Mouse (Mus musculus) R1 (cell line): ENCODE results near the gene Cadps.
A peak's percentile ranks its signal among the peaks of the same experiment; 100 is the strongest.

Experiments used
- DNase-seq: peaks from one replicate; pipeline ENCODE4 v3.0.0-alpha.2; 2018; ENCODE audit warnings: low read depth, low spot score

Gene Cadps

GRCm38 (mm10) chr14:12393271-12393861 lies 429.5 kb downstream of the Cadps start:
- DNase-seq = no peak

- peak; percentile 21 for DNase-seq
Observed at GRCm38 (mm10) chr14:12391167-12391566, 431.7 kb downstream of the Cadps start.

DNA sequence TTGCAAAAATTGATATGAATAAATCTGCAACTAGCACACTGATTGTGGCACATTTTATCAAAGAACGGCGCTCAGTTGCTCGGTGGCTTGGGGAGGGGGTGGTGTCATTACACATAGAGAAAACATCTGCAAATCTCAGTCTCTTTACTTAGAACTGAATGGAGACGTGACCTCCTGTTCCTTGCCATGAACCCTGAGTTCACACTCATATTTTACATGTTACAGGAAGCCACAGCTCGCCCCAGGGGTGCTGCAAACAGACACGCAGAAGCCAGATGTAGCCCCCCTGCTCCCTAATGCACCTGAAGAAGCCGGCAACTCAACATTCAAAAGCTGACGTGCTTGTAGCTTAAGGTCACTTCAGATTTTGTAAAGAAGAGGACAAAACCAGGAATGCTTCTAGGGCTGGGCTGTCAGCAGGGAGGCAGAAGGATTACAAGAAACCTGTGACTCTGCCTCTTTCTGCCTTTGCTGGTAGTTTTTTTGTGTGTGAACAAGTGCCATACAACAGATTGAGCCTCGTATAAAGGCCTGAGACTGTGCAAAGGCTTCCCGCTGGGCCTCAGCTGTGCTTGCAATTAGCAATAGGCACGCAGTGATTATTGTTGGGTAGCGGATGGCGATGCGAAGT lies 434.0 kb downstream of the Cadps start:
- DNase-seq = peak; percentile 91

DNA sequence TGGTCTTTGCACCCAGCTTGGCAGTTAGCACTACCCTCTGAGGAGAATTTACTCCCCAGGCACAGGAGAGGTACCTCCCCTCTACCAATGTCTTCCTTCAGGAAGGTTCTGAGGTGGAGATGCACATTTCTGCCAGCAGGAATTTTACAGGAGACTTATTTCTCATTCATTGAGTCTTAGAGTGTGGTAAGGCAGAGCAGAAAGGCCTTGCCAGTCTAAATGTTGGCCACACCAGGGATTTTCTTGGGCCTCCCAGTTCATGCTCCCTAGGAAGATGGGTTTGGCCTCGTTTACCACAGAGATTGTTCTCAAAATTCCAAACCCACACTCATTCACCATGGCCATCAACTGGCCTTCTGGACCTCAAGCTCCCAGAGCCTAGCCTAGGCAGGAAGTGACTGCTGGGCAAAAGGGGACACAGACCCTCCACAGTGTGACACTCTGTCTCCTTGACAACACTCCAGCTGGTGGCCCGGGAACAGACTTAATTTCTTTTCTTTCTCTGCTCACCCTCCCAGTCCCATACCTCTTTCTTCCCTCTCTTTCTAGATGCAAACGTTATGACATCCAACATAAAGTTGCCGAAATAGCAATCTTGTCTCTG lies 434.6 kb downstream of the Cadps start:
- DNase-seq = peak; percentile 16

DNA sequence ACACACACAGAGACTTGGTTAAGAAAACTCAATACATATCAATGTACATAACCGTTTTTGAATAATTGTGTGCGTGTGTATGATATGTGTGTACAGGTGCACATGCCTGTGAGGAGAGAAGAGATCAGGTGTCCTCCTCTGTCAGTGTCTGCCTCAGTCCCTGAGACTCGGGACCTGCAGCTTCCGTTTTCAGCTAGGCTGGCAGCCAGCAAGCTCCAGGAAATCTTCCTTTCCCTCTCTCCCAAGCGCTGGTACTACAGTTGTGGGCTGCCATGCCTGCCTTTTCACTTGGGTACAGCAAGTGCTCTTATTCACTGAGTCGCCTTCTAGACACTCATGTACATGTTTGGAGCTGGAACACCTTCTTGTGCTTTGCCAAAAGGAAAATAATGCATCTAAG lies 435.7 kb downstream of the Cadps start:
- no peak for DNase-seq

- no peak for DNase-seq
Observed at GRCm38 (mm10) chr14:12377883-12378282, 445.0 kb downstream of the Cadps start.

DNA sequence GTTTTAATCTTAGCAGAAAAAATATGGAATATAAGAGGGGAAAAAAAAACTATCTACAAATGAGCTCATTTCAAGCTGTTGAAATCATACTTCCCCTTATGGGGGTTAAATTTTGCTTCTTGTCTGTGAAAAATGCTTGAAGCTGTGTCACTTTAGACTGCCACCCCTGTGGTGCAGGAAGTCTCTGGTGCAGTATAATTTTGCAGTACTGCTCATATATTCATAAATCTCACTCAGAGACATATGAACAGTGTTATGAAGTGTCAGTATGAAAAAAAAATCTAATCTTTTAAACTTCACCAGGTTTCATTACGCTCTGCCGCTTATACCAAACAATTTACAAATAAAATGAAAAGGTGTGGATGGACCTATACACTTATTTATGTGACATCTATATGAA lies 445.6 kb downstream of the Cadps start:
- DNase-seq = no peak

GRCm38 (mm10) chr14:12375451-12375850 lies 447.4 kb downstream of the Cadps start:
- no peak for DNase-seq

DNA sequence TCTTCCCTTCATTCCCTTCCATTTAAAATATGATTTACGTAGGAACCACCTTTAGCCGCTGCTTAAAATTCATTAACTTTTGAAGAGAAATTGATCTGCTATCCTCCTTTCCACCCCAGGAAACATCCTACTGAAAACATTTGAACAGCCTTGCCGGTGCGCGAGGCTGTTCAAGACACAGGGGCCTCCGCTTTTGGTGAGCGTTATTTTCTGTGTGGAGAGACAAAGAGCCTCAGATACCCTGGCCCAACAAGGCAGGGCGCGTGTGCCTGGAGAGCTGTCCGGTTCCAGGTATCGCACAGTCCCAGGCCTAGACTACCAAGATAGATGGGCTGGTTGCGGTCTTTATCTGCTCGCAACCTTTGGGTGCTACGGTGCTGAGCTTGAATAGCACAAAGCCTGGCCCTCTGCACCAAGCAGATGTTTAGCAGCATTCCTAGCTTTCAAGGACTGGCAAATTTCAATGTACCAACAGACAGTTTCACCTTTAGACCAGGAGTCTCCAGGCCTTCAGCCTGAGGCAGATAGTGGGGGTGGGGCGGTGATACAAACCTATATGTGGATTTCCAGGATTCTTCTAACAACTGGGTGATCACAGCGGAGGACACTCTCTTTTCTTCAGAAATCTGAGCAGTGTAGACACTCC lies 472.5 kb downstream of the Cadps start:
- no peak for DNase-seq

DNA sequence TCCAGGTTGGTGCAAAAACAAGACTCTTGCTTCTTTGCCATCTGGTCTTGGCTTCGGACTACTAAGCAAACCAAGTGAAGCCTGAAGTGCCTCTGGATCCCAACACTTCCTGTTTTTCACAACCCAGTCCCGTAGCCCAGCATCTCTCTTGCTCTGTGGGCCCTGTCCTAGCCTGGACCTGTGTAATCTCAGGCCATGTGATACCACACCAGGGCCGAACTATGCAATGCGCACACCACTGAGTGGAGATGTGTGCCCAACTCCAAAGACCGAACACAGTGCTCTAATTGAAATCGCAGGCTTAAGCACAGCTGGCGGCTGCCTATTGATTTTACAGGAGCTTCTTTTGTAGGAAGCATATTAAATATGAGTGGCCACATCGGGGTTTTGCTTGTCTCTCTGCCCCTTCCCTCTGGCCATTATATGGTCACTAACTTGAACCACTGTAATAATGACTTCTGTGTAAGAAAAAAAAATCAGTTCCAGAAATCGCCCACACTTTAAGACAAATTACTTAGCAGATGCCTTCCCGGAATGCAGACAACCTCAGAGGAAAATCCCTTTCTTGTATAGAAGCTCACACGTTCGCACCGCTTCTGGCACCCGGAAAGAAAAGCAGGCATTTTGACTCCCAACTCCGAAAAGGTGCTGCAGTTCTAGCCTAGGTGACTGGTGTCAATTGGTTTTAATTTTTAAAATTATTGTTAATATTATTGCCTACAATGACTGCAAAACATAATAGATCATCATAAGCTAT lies 473.4 kb downstream of the Cadps start:
- no peak for DNase-seq

DNA sequence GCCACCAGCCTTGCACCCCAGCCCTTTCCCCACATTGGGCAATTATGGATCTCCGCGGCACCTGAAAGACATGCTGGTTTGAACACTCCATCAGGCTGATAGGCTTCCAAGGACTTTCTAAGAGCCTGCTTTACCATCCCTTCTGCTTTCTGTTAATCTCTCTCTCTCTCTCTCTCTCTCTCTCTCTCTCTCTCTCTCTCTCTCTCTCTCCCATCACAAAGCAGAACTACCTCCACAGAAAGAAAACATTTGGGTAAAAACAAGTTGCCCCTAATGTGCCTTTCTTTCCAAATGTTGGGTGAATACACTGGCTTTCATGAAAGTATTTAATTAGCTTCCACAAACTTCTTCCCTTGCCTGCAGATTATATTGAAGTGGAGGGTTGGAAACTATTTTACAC lies 474.8 kb downstream of the Cadps start, which contains the start of gene Fezf2:
Fezf2 (minus strand) TSS at position 101 of the 400 bp plus-strand sequence.
- no peak for DNase-seq

- DNase-seq = peak; percentile 25
Observed at GRCm38 (mm10) chr14:12346865-12347600, 475.8 kb downstream of the Cadps start.

DNA sequence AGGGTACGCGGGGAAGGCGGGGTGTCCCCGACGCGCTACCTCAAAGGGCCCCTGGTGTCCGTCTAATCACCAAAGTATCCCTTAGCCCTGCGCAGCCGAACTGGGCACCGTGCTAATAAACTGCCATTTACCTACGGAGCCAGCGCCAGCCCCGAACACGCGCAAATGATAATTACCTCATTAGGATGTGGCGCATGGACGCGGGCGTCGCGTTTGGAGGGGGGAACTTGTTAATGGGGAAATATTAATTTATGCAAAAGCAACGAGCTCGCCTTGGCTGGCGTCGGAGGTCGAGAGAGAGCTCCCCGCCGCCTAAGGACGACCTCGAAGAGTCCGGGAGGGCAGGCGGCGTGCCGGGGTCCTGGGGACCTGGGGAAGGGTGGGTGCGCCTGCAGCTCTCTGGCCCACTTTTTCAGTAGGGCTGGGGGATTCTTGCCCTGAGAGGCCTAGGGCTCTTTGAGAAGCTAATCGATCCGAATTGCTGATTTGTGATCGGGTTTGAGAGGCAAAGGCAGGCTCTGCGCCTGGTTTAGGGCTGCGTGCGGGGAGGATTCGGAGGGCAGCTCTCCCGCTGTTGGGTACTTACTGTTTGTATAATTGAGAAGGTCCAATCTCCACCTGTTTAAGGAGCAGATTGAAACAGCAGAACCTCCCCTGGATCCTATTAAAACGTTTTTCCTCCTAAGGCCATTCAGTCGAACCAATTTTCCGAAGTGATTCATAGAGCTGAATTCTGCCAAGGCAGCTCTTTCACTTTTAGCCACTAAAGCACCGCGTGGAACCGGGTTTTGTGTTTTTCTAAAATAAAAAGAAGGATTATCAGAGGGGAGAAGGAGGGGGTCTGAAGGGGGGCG lies 476.6 kb downstream of the Cadps start:
- DNase-seq = peak; percentile 40

- peak; percentile 60 for DNase-seq
Observed at GRCm38 (mm10) chr14:12345241-12345921, 477.5 kb downstream of the Cadps start.

DNA sequence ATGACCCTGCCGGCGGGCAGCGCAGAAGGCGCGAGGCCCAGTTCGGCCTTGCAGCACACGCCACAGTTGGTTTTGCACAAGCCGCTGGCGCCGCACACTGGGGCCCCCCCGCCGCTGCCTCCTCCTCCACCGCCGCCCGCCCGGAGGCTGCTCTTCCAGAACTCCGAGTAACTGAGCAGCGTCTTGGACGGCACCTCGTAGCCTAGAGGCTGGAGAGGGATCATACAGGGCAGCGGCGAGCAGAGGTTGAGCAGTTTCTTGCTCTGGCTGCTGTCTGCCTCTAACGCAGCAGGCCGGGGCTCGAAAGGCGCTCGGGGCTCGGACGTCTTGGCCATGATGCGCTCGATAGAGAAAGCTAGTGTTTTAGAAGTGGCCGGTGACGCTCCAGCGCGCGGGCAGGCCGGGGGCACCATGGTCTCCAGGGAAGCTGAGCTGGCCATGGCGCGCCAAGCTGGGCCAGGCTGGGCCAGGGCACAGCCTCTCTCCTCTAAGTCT lies 478.1 kb downstream of the Cadps start:
- DNase-seq = peak; percentile 51

- DNase-seq = peak; percentile 45
Observed at GRCm38 (mm10) chr14:12344061-12344745, 478.7 kb downstream of the Cadps start.

DNA sequence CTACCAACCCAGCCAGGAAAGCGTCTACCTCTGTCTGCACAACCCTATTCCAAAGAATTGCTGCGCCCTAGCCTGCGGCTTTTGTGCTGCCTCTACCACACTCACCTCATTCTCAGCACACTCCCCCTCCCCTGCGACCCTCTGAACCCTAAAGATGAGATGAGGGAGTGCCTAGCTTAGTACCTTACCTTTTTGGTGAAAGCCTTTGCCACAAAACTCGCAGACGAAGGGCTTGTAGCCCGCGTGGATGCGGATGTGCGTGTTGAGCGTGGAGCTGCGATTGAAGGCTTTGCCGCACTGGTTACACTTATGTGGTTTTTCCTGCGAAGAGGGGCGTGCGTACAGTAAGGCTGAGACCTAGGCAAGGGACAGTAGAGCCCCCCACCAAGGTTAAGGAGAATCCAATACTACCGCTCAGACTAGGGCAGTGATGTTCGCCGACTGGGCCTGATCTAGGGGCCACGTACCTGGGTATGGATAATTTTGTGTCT lies 479.4 kb downstream of the Cadps start:
- no peak for DNase-seq

- DNase-seq = peak; percentile 20
Observed at GRCm38 (mm10) chr14:12342458-12343131, 480.3 kb downstream of the Cadps start.
